Mouse (Mus musculus) cortical plate, adult 2 months (tissue): Measurements from ENCODE around the gene Rtf1.

Source experiments
- CTCF ChIP-seq: fragments of 200-500 bp; IDR thresholded peaks from 2 replicates; pipeline ENCODE4 v1.5.1; 2011; ENCODE audit warnings: mild to moderate bottlenecking, control low read depth, low read length; ENCODE audit not compliant: insufficient read depth; ENCODE audit errors: extremely low read depth
- POLR2A ChIP-seq: fragments of 200-500 bp; IDR thresholded peaks from 2 replicates; pipeline ENCODE4 v1.6.1; 2011; ENCODE audit warnings: mild to moderate bottlenecking, low read length, control low read depth; ENCODE audit not compliant: insufficient read depth; ENCODE audit errors: extremely low read depth

DNA sequence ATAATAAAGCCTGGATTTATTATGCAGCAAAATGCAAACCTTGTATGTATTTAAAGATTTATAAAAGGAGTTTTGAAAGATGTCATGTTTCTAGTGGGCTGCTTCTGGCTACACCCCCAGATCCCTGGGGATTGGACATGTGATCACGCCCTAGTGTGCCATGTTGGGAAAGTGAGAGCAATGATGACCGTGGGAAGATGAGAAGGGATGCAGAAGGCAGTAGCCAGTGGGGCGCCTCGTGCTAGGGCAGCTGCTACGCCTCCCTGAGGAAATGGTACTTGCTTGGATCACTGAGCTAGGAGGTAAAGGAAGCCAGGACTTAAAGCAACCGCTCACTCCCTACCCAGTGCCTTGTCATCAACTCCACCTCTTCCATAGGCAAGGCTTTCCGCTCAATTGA is 72.7 kb downstream of the Rtf1 start:
- TF ChIP-seq CTCF (no peak), POLR2A (0 out of 2 replicates have a peak, but pooled peaks have one; percentile 32)
